Mouse (Mus musculus): Measurements from ENCODE around the gene Olfr1002.
"Not testable (repeated sequence)": the region's sequence is repeated elsewhere in the genome, so short reads cannot be mapped to it uniquely, and the experiment has no call there.

Olfr1002 gene

GRCm38 (mm10) chr2:85650604-85651003 lies at the start of gene Olfr1002:
Olfr1002 (minus strand) TSS chr2:85650704.
- DNase-seq (ENCODE audit: low read depth): no peak

GRCm38 (mm10) chr2:85689131-85689530 lies 38.6 kb upstream of the Olfr1002 start, which contains the start of gene Olfr1008:
Olfr1008 (plus strand) TSS chr2:85689431.
- DNase-seq (ENCODE audit: low read depth): no peak

GRCm38 (mm10) chr2:85678667-85679066 lies 28.2 kb upstream of the Olfr1002 start, which contains the start of gene Olfr1006:
Olfr1006 (minus strand) TSS chr2:85678767.
- no peak for DNase-seq (ENCODE audit: low read depth)

GRCm38 (mm10) chr2:85664355-85664754 lies 13.9 kb upstream of the Olfr1002 start, which contains the start of gene Olfr154:
Olfr154 (minus strand) TSS chr2:85664455.
- DNase-seq (ENCODE audit: low read depth): not testable (repeated sequence)

GRCm38 (mm10) chr2:85611803-85612202 lies 38.7 kb downstream of the Olfr1002 start, which contains the start of gene Olfr1000:
Olfr1000 (minus strand) TSS chr2:85611903.
- no peak for DNase-seq (ENCODE audit: low read depth)
